8 mouse cellular contexts compared by ENCODE assay signal in genomic region chr13:3609780-3610117, GRCm38 (mm10). TPM values are rescaled to one million over a fixed set of nuclear protein-coding genes. Genes with fewer than 3 reads are reported as not detected.
DNase-seq lines count a peak whose midpoint lies in the region; ATAC-seq and TF ChIP-seq lines count a peak whose summit lies in the region.

No protein-coding gene starts in this region.

- TF ChIP-seq EP300 in CH12.LX (IDR thresholded peaks at IDR 0.05; ENCODE audit: low read length): no peak
- TF ChIP-seq EP300 in liver, postnatal 0 days (IDR thresholded peaks at IDR 0.05; ENCODE audit: low read depth): no peak

- peaks cover 26% of the 10 kb centered on the region for H3K79me2 ChIP-seq in CH12.LX (replicated peaks; ENCODE audit: control insufficient read depth, extremely low read depth, insufficient read depth, poor library complexity, severe bottlenecking)

- no peaks in the 10 kb centered on the region for H3K9me3 ChIP-seq in CH12.LX (replicated peaks; ENCODE audit: low read length)
- H3K9me3 ChIP-seq in forebrain, embryonic 16.5 days (ENCODE audit: control insufficient read depth, low read length): no peaks in the 10 kb centered on the region
- no peaks in the 10 kb centered on the region for H3K9me3 ChIP-seq in liver, postnatal 0 days (ENCODE audit: low read length)

- H3K27ac ChIP-seq in CH12.LX (ENCODE audit: insufficient read depth, low read depth): peak overlapping the region; percentile 94; the same call in 1 of the 2 replicates
- H3K27ac ChIP-seq in forebrain, embryonic 16.5 days (ENCODE audit: low read length): no peak overlapping the region
- peak overlapping the region; percentile 99 for H3K27ac ChIP-seq in liver, postnatal 0 days (ENCODE audit: low read depth)

- H3K4me2 ChIP-seq in CH12.LX (ENCODE audit: insufficient read depth, low read depth, poor library complexity, severe bottlenecking): peak overlapping the region; percentile 53; the same call in 1 of the 2 replicates
- H3K4me2 ChIP-seq in forebrain, embryonic 16.5 days (ENCODE audit: low read length): peak overlapping the region; percentile 85
- peak overlapping the region; percentile 92 for H3K4me2 ChIP-seq in liver, postnatal 0 days (ENCODE audit: low read depth, low read length)

- WGBS in forebrain, embryonic 16.5 days: 18% methylated on average over 8 of the region's 8 CpGs
- 10% methylated on average over 8 of the region's 8 CpGs for WGBS in liver, postnatal 0 days (ENCODE audit: insufficient replicate concordance)

- TF ChIP-seq POLR2A in CH12.LX (IDR thresholded peaks at IDR 0.05; ENCODE audit: low read depth, low read length): no peak

- DNase-seq in cerebellum, adult 8-10 months: peak; percentile 6
- no peak for DNase-seq in cerebellum, postnatal 10 days
- peak; percentile 45 for DNase-seq in CH12.LX (ENCODE audit: extremely low read depth)
- no peak for DNase-seq in liver, postnatal 0 days
- DNase-seq in ovary, postnatal 14 days (ENCODE audit: low spot score): no peak
- no peak for DNase-seq in layer of hippocampus, adult 11-12 months (ENCODE audit: low spot score)
- DNase-seq in thymus, postnatal 25 days: no peak

- no peak for ATAC-seq in forebrain, embryonic 16.5 days
- ATAC-seq in liver, postnatal 0 days: no peak

- dilution Hi-C loops in CH12.LX (cut with MboI; ENCODE audit: extremely low pct_ligation_motif_present, extremely low pct_unique_long_range_greater_than_20kb, low sequenced_read_pairs): no loop called here

- in situ Hi-C loops in CH12.LX (cut with MboI; ENCODE audit: low pct_ligation_motif_present, low pct_unique_long_range_greater_than_20kb, low sequenced_read_pairs): no loop called here

- peak overlapping the region; percentile 98 to 100 (median 99) for H3K4me3 ChIP-seq in CH12.LX (replicated peaks in 1 of 3; ENCODE audit: low read depth in 2 of 3, low read length in 2 of 3, poor library complexity in 1 of 3)
- H3K4me3 ChIP-seq in forebrain, embryonic 16.5 days (replicated peaks; ENCODE audit: low read length): peak overlapping the region; percentile 97
- H3K4me3 ChIP-seq in liver, postnatal 0 days (ENCODE audit: low read depth, low read length): peak overlapping the region; percentile 96

- H3K27me3 ChIP-seq in CH12.LX (replicated peaks): no peaks in the 10 kb centered on the region
- H3K27me3 ChIP-seq in forebrain, embryonic 16.5 days (replicated peaks; ENCODE audit: control insufficient read depth, insufficient read depth, low read length): 0 out of 2 replicates have a peak, but pooled peaks cover 3% of the 10 kb centered on the region
- no peaks in the 10 kb centered on the region for H3K27me3 ChIP-seq in liver, postnatal 0 days (ENCODE audit: insufficient read depth, low read length)

- H3K36me3 ChIP-seq in CH12.LX (replicated peaks in 1 of 2; ENCODE audit: control insufficient read depth in 1 of 2, insufficient read depth in 1 of 2, low read length in 1 of 2): peaks cover 0 to 2% of the 10 kb centered on the region in 2 experiments
- H3K36me3 ChIP-seq in forebrain, embryonic 16.5 days (ENCODE audit: control insufficient read depth, insufficient read depth): no peaks in the 10 kb centered on the region
- H3K36me3 ChIP-seq in liver, postnatal 0 days (replicated peaks; ENCODE audit: insufficient read depth, low read length): no peaks in the 10 kb centered on the region

- no peak for TF ChIP-seq CTCF in CH12.LX (conservative IDR thresholded peaks at IDR 0.05 in 1 of 2, IDR thresholded peaks at IDR 0.05 in 1 of 2; ENCODE audit: low read depth in 2 of 2, low read length in 2 of 2)
- no peak for TF ChIP-seq CTCF in liver, postnatal 0 days (IDR thresholded peaks at IDR 0.05; ENCODE audit: low read depth)

- no peak for TF ChIP-seq RAD21 in CH12.LX (IDR thresholded peaks at IDR 0.05; ENCODE audit: low read depth, low read length)

- peaks cover 0 to 8% of the 10 kb centered on the region in 2 experiments; a peak in 2 of 4 replicates for H3K4me1 ChIP-seq in CH12.LX (ENCODE audit: control insufficient read depth in 1 of 2, insufficient read depth in 2 of 2)
- peaks cover 3% of the 10 kb centered on the region; the same call in 1 of the 2 replicates for H3K4me1 ChIP-seq in forebrain, embryonic 16.5 days (replicated peaks; ENCODE audit: control insufficient read depth, insufficient read depth, low read length)
- 0 out of 2 replicates have a peak, but pooled peaks cover 3% of the 10 kb centered on the region for H3K4me1 ChIP-seq in liver, postnatal 0 days (ENCODE audit: insufficient read depth)

- H3K9ac ChIP-seq in CH12.LX (ENCODE audit: insufficient read depth, low read depth): peak overlapping the region; percentile 86
- H3K9ac ChIP-seq in forebrain, embryonic 16.5 days (replicated peaks; ENCODE audit: low read depth, low read length): peak overlapping the region; percentile 84
- peak overlapping the region; percentile 98 for H3K9ac ChIP-seq in liver, postnatal 0 days (replicated peaks)

TF ChIP-seq in CH12.LX, 34 proteins besides CTCF, POLR2A, EP300 and RAD21:
- TF ChIP-seq ZNF384 (IDR thresholded peaks at IDR 0.05; ENCODE audit: low read depth, low read length) (0 out of 2 replicates have a peak, but pooled peaks have one; percentile 6), TCF12 (IDR thresholded peaks at IDR 0.05; ENCODE audit: low read depth, low read length) (no peak), MAZ (IDR thresholded peaks at IDR 0.05; ENCODE audit: low read depth, low read length) (0 out of 2 replicates have a peak, but pooled peaks have one; percentile 10), MAFK (IDR thresholded peaks at IDR 0.05; ENCODE audit: insufficient replicate concordance, low read length) (no peak), SIN3A (IDR thresholded peaks at IDR 0.05; ENCODE audit: low read length) (0 out of 2 replicates have a peak, but pooled peaks have one; percentile 58), CHD1 (IDR thresholded peaks at IDR 0.05; ENCODE audit: low read depth, low read length) (0 out of 2 replicates have a peak, but pooled peaks have one; percentile 55), USF2 (conservative IDR thresholded peaks at IDR 0.05; ENCODE audit: low read depth, low read length) (no peak), ETS1 (conservative IDR thresholded peaks at IDR 0.05; ENCODE audit: low read depth, low read length) (0 out of 2 replicates have a peak, but pooled peaks have one; percentile 5), HCFC1 (IDR thresholded peaks at IDR 0.05; ENCODE audit: low read depth, low read length) (no peak), USF1 (IDR thresholded peaks at IDR 0.05; ENCODE audit: low read depth, low read length) (no peak)

RNA-seq across cellular contexts. Expression of gene Fam208b, which starts 1.2 kb away (rescaled TPM):
- total RNA-seq in CH12.LX (2012; rRNA removed): 12.5 and 13.2 TPM in 2 replicates
- 28.1 and 36.5 TPM in 2 replicates for total RNA-seq in CH12.LX (2014; rRNA removed)
- polyA plus RNA-seq in CH12.LX (2012; ENCODE audit: insufficient read length, low read depth): 19.8 and 26.4 TPM in 2 replicates
- 20.0 and 23.2 TPM in 2 replicates for polyA plus RNA-seq in forebrain, embryonic 16.5 days (2015; fragmentation: Nextera tagmentation; extraction: Ambion mirVana)
- polyA plus RNA-seq in liver, postnatal 0 days (2015; fragmentation: Nextera tagmentation; extraction: Ambion mirVana): 2.8 and 3.0 TPM in 2 replicates

RNA-seq across cellular contexts. Expression of gene Asb13, which starts 24.1 kb away (rescaled TPM):
- total RNA-seq in CH12.LX (2012; rRNA removed) (1.4 TPM in 2 replicates), CH12.LX (2014; rRNA removed) (0.78 and 0.86 TPM in 2 replicates)
- 1.7 and 2.0 TPM in 2 replicates for polyA plus RNA-seq in CH12.LX (2012; ENCODE audit: insufficient read length, low read depth)
- polyA plus RNA-seq in forebrain, embryonic 16.5 days (2015; fragmentation: Nextera tagmentation; extraction: Ambion mirVana): 12.0 and 19.7 TPM in 2 replicates
- polyA plus RNA-seq in liver, postnatal 0 days (2015; fragmentation: Nextera tagmentation; extraction: Ambion mirVana): 5.6 and 7.8 TPM in 2 replicates

Comparison
In these comparisons a context has a peak if more than half of its experiments do, and no peak if none do; other contexts are left out.
1. DNase-seq: peak in cerebellum, adult 8-10 months (single experiment) and CH12.LX (single experiment); none in cerebellum, postnatal 10 days (0 of 2), liver, postnatal 0 days (single experiment), ovary, postnatal 14 days (single experiment), layer of hippocampus, adult 11-12 months (single experiment) and thymus, postnatal 25 days (single experiment).
2. Peak in every context shown above with its lines, with median percentiles within 50 percentile points of each other: H3K4me2 ChIP-seq, H3K4me3 ChIP-seq and H3K9ac ChIP-seq.